Mouse (Mus musculus): ENCODE results near the gene Ube4a.

The Ube4a gene

DNA sequence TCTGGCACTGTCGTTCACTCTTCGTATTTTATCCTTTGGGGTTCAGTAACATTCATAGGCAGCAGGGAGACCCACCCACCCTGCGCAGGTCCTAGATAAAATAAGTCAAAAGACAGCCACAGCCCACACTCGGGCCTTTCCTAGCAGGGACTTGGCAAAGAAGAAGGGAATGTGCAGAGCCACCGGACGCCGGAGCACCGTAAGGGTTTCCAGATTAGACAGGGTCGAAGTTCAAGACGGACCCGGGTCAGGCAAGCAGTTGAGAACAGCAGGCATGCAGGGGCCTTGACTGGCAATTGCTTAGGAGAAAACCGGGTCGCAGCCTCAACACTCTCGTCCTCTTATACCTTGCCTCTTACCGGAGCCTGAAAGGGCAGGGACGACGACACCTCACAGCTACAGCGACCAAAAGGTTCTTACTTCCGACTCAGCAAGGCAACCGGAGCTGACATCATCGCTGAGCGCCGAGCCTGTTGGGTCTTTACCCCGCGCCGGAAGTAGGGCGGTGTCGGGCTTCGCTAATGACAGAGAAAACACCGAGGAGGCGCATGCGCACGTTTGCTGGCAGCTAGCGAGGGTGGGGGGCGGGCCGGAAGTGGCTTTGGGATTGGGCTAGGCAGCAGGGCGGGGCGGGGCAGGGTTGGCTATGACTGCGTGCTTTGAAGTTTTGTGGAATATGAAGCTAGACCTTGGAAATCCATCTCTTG is at the start of gene Ube4a:
TSS of gene Ube4a (minus strand) at position 475 of the 707 bp plus-strand sequence.
- DNase-seq (ENCODE audit: low spot score in 2 of 2) = peak; percentile 95 to 98

DNA sequence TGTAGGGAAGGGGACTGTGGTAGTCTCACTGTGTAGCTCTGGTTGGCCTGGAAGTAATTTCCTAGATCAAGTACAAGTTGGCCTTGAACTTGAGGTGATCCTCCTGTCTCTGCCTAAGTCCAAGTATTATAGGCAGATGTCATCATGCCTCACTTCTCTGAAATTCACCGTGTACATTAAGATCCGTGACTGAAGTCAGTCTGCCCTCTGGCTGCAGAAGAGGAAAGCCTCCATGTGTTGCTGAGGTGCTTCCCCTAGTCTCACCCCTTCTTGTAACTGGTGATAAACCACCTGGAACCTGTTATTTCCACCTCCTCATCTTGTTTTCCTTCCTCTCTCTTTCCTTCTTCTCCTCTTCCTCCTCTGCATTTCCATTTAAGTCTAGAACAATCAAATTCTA is 49.5 kb upstream of the Ube4a start:
- no peak for DNase-seq (ENCODE audit: low spot score in 2 of 2)

DNA sequence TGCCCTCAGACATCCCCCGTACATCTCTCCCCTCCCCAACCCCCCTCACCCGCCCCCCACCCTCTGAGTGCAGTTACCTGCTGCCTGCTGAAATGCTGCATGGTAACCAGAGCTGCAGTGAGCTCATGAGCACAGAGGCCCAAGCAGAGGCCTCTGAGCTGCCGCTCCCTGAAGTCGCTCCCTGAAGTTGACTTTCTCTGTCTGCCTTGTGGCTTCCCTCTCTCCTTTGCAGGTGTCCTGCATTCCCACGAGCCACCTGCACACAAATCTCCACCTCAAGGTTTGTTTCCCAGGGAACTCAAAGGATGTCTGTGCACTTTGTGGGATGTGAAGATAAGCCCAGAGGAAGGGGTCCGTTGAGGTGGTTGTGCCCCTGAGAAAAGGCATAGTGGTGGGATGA is 45.9 kb upstream of the Ube4a start:
- DNase-seq (ENCODE audit: low spot score in 2 of 2) = no peak

DNA sequence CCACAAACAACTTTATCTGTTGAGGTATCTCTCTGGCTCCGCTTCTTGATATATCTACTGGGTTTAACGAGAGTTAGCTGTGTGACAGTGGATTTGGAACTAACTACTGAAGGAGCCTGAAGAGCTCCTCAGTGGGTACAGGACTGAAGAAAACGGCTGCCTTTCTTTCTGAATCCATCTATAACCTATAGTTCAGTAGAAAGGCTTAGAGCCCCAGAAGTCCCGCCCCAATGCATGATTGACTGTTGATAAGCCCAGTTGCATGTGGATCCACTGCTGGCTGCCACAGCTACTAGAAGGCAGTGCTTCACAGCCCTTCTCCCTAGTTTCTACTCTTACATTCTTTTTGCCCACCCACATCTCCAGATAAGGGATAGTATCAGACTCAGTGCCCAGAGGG is 45.1 kb upstream of the Ube4a start:
- no peak for DNase-seq (ENCODE audit: low spot score in 2 of 2)

DNA sequence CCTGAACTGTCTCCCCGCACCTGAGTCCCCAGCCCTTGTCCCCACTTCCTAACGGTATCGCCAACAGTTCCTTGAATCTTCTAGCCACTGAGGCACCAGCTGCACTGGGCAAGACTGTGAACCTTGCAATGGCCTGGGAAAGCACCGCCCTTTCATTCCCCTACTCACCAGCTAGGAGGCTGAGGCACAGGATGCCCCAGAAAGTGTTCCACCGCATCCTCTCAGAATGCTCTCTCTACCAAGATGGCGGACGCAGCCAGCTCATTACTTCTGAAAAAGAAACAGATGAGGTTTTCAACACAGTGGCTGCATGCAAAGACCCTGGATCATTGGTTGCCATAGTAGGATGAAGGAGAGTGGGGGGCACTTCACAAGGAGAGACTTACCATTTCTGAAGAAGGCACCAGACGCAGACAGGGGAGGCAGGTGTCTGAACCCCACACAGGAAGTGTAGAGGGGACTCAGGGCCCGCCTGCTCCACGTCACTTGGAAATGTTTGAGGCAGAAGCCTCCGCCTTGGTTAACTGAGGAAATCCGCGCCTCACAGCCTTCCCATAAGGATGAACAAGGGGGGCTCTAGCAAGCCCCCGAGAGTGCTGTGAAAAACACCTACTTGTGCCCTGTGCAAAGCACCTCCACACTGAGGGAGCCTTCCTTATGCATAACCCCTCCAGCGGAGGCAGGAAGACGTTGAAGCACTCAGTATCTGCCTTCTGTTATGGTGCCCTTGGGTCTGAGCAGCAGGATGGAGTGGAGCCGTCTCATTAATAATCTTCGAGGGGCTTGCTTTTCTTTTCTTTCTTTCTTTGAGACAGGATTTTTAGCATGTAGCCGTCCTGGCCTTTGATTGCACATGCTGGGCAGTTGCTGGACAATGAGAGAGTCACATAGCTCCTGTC is 44.0 kb upstream of the Ube4a start, which contains the start of gene Cd3e:
TSS of gene Cd3e (minus strand) at position 448 of the 899 bp plus-strand sequence.
- no peak for DNase-seq (ENCODE audit: low spot score in 2 of 2)

DNA sequence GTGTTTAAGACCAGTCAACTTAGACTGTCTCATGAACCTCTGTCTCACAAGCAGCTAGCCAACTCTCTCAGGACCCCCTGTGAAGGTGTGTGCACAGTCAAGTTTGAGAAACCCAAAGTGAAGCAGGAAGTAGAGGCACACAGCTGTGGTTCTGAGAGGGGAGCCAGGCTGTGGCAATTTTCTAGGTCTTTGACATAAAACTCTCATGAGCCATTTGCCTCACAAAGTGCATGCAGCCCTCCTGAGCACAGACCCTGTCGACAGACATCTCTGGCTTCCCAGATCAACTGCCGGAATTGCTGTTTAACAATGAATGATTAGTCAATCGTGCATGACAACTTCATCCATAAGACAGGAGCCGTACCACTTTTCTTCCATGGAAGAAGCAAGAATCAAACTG is 42.9 kb upstream of the Ube4a start:
- DNase-seq (ENCODE audit: low spot score in 2 of 2) = no peak

DNA sequence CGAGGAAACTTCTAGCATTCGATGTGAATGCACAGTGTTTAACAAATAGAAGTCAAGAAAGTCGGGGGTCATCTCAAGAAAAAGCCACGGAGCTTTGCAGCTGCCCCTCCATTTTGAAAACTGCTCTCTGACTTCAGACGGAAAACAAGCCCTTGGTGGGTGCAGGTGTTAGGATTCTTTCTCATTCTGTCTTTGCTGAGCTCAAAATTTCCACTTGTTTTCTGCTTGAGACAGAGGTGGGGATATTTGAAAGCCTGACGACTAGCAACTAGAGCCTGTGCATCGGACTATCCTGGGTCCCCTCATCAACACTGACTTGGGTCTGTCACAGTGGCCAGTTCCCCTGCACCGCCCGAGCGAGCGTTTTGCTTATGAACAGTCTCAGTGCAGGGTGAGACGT is 42.0 kb upstream of the Ube4a start:
- DNase-seq (ENCODE audit: low spot score in 2 of 2) = no peak

DNA sequence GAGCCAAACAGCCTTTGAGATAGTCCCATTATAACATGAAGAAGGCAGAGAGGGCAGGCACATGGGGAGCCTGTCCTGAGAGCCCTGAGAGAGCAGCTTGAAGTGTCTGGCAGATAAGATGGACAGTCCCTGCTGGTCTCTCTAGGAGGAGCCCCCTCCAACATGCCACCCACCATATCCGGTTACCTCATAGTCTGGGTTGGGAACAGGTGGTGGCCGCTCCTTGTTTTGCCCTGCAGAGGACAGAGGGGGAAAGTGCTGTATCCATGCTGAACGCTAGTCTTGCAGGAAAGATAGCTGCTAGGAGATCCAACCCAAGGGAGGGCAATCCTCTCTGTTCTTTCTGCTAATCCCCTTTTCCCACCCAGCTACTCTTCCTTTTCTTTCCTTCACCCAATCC is 34.8 kb upstream of the Ube4a start:
- DNase-seq (ENCODE audit: low spot score in 2 of 2) = no peak

DNA sequence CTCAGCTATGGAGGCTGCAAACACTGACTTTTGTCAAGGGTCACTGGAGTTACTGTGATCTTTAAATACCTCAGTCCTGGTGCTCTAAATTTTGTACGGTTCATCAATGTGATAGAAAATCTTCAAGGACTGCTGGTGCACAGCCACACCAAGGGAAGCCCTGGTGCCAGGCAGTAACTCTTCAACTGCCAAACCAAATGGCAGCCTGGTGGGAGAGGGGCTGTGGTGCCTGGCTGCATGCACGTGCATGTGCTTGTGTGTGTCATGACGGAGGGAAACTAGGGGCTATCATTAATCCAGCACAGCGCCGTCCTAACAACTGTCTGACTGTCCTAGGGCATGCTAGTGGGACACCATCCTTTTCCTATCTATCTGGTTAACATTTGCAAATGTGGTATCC is 34.4 kb upstream of the Ube4a start:
- no peak for DNase-seq (ENCODE audit: low spot score in 2 of 2)

DNA sequence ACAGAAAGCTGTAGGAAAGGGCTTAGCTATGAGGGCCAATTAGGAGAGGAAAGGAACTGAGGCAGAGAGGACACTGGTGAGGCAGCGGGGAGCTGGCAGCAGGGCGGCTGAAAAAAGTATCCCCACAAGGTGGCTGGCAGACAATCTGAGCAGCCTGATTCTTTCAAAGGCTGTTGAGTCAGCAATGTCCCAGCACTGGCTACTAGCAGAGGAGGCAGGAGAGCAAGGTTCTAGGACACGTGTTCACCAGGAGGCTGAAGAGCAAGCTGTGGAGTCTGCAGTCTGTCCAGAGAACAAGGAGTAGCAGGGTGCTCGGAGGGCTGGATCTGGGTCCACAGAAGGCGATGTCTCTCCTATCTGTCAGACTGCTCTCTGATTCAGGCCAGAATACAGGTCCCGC is 33.8 kb upstream of the Ube4a start:
- DNase-seq (ENCODE audit: low spot score in 2 of 2) = no peak

DNA sequence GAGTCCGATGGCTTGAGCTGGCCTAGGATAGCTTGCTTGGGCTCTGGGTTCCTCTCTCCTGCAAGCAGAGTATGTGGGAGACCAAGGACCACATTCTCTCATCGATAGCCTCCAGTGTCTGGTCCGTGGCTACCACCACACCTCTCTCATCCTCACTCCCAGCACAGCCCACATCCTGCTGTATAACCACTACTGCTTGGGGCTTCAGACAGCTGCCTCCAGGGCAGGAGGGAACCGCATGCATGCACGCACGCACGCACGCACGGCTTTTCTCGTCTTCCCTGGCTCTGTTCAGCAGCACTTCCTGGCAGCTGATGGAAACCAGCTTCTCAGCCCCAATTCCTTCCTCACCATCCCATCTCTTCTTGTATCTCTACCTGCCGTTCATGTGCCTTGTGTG is 32.7 kb upstream of the Ube4a start:
- DNase-seq (ENCODE audit: low spot score in 2 of 2) = no peak

DNA sequence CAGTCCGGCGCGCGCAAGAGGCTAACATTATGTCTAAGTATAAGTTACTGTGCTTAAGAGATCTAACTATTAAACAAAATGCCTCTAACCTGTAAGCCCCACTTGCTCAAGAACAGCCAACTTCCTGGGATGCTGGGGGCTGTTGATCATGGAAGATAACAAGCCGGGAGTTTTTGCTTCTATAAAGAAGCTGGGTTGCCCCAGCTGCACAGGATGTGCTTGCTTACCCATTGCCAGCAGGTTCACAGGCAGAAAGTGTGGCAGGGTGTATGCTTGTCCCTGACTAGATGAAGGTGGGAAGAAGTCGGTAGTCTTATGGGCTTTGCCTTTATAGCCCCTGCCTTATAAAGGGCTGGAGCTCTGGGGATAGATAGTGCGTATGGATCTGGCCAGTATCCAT is 31.2 kb upstream of the Ube4a start:
- no peak for DNase-seq (ENCODE audit: low spot score in 2 of 2)

DNA sequence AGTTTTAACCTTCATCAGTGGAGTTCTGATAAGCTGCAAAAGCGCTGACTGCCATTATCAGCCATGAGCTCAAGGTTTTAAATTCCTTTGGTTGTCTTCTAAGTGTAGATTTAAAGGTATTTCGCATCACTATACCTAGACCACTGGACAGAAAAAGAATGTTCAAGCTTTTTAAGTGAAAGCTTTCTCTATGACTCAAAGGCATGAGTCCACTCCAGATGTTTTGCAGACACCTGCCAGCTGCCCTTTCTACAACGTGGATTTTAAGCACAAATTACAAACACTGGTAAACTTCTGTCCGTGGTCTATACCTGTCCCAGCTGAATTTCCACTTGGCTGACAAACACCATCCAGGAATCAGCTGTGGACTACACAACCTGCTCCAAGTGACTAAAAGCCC is 29.6 kb upstream of the Ube4a start:
- no peak for DNase-seq (ENCODE audit: low spot score in 2 of 2)

DNA sequence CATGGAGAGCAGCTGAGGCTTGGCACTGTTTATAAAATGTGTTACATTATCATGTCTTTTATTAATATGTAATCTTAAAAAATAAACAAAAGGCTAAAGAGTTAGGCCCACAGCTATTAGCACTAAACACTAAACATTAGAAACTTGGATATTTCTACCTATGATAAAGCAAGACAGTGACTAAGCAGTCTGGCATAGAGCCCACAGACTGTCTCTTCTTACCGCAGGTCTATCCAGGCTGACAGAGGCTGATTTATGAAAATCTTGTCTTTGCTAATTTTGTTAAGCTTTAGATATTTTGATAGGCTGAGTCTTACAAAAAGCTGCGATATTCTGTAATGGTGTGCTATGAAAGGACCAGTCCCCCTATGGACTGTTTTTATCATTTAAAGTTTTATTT is 27.9 kb upstream of the Ube4a start:
- no peak for DNase-seq (ENCODE audit: low spot score in 2 of 2)

DNA sequence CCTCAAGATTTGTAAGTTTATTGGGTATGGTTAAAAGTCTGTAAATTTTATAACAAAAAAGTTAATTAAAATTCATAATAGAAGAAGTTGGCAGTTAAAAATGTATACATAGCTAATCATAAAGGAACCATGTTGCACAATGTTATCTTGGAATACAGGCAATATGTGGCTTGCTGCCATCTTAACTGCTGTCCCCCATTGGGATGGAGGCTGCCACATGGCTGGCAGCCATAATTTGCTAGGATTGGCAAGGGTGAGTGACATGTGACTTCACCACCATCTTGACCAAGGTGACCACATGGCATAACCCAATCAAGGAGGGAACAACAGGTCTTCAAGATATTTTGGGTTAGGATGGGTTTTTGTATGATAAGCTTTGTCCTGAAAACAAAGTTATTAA is 26.9 kb upstream of the Ube4a start:
- no peak for DNase-seq (ENCODE audit: low spot score in 2 of 2)

DNA sequence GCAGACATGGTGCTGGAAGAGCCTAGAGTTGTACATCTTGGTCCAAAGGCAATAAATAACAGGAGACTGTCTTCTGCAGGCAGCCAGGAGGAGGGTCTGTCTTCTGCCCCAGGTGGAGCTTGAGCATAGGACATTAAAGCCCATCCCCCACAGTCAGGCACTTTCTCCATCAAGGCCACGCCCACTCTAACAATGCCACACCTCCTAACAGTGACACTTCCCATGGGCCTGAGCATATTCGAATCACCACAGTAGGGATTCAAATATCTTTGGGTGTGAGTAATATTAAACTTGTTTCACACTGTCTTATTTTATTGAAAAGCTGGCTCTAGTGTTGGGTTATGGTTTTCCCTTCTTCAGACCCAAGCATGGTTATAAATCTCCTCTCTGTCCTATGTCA is 26.4 kb upstream of the Ube4a start:
- no peak for DNase-seq (ENCODE audit: low spot score in 2 of 2)

DNA sequence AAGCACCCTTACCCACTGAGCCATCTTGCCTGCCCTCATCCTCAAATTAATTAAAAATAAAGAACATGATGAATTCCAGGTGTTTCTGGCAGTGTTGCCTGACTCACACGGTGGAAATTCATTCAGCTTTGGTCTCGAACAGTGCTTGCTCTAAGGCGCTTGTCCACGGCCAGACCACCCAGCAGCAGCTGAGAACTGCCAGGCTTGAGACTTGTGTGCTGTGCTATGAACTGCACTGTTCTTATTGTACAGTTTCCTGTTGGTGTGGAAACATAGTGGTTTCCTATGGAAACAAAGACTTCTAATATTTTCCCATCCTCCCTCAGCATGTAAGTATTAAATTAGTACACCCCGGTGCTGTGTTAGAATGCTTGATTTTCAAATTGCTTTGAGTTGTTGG is 21.6 kb upstream of the Ube4a start:
- DNase-seq (ENCODE audit: low spot score in 2 of 2) = no peak

DNA sequence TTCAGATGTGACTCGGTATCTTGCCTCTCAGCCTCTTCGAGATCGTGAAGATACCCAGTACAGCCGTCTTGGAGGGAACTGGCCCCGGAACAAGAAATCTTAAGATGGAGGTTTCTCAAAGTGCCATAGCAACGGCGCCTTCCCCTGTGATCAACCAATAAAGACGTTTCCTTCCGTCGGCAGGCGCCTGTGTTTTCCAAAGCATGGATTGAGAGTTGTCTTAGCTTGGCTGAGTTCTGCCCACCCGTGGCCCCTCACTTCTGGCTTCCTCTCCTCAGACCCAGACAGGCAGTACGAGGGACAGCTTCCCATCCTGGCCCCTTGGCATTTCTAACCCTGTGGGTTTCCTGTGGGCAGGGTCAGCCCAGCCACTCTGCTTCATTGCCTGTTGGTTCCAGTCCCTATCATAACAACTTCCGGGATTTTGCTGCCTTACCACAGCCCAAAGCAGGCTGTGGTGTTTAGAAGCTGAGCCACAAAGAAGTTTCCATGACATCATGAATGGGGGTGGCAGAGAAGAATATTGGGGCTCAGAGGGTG is 20.9 kb upstream of the Ube4a start:
- peak; percentile 18 to 52 for DNase-seq (ENCODE audit: low spot score in 2 of 2)

DNA sequence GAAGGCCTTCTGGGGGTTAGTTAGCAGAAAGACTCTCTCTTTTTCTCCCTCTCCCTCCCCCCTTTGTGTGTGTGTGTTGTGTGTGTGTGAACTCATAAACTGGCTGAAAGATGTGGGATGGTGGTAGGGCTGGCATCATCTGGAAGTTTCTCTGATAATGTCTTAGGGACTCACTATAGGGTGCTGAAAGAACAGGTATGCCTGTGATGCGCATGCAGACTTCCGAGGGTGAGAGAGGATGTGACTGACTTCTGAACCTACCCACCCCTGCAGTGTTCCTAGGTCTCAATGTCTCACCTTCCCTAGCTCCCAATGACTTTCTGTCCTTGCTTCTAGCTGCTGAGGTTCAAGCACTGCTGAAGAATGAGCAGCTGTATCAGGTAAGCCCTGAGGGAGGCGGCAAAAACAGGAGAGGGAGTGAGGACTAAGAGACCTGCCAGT is 20.3 kb upstream of the Ube4a start:
- DNase-seq (ENCODE audit: low spot score in 2 of 2) = no peak

DNA sequence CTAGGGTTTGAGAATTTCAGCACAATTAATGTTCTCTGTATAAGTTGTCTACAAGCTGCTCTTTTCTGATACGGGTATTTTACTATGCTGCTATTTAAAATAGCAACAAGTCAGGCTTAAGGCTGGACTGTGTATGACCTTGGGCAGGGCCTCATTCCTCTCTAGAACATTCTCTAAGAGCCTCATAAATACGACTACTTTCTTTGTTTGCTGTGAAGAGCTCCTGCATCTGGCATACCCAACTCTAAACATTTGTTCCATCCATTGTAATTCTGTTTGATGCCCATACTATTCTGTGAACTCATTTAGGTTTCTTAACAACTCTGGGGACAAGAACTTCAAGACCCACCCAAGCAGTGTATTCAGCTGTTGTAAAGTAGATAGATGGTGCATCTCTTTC is 17.6 kb upstream of the Ube4a start:
- no peak for DNase-seq (ENCODE audit: low spot score in 2 of 2)

DNA sequence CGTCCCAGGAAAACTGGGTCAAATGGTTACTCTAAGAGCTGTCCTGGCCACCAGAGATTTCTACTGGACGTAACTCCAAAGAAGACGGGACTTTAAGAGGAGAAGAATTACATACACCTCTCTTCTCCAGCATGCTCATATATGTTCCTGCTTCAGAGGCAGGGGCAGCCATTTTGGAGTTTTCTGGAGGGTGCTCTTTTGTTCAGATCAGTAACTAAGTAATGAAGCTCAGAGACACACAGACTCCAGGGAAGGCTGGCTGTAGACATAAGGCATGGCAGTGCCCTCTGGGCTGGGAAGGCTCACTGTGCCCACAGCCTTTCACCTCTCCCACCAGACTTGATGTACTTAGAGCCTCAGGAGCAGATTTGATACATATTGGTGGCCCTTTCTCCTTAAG is 17.1 kb upstream of the Ube4a start:
- DNase-seq (ENCODE audit: low spot score in 2 of 2) = no peak

DNA sequence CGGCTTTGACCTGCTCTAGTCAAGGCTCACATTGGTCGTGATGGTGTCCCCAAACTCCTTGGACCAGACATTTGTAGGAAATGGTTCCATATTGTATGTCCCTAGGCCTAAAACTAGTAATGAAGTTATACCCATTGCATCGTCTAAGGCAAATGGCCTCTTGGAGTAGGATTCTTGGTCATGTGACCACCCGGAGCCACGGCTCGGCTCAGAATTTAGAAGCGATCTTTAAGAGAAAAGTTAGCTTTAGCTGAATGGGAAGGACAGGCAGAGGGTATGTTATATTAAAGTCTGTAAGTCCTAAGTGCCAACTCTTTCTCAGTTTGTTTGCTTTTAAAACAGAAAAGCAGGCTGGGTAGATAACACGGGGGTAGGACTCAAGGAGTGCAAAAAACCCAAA is 16.7 kb upstream of the Ube4a start:
- DNase-seq (ENCODE audit: low spot score in 2 of 2) = no peak

DNA sequence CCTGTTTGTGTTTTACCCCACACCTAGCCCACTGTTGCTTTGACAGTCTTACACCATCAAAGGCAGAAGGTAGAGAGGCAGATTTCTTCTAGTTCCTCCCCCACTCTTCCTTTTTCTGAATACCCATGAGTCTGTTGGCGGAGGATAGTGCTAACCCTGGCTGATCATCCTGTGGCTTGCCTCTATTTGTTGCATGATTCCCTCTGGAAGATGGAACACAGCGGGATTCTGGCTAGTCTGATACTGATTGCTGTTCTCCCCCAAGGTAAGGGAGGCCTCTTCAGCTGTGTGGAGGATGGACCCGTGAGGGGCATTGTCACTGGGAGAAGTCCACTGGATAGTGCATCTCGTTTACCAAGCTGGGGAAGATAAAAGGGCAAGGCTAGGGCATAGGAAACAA is 16.3 kb upstream of the Ube4a start, which contains the start of gene Cd3d:
TSS of gene Cd3d (plus strand) at position 111 of the 400 bp plus-strand sequence.
- DNase-seq (ENCODE audit: low spot score in 2 of 2) = no peak

All from heart, adult 9 months (tissue).